In genomic region chr7:4526341-4527301, GRCm38 (mm10) we compare ENCODE assay signal across 7 mouse cellular contexts. TPM values are rescaled to one million over a fixed set of nuclear protein-coding genes. Genes with fewer than 3 reads are reported as not detected.
DNase-seq lines count a peak whose midpoint lies in the region; ATAC-seq lines count a peak whose summit lies in the region.

No protein-coding gene starts in this region.

- peaks cover 19% of the 10 kb centered on the region for H3K4me1 ChIP-seq in limb, embryonic 10.5 days
- H3K4me1 ChIP-seq in midbrain, embryonic 12.5 days, result peaks cover 17% of the 10 kb centered on the region

- 31% methylated on average over 40 of the region's 40 CpGs for WGBS in limb, embryonic 10.5 days
- WGBS in midbrain, embryonic 12.5 days, result 24% methylated on average over 40 of the region's 40 CpGs

- ATAC-seq in inflammation-experienced regulatory T-cells, adult 6 months, result peak; percentile 98
- peak; percentile 95 for ATAC-seq in midbrain, embryonic 12.5 days (ENCODE audit: low FRiP score, low read depth)

- no peaks in the 10 kb centered on the region for H3K36me3 ChIP-seq in limb, embryonic 10.5 days
- no peaks in the 10 kb centered on the region for H3K36me3 ChIP-seq in midbrain, embryonic 12.5 days

- peak overlapping the region; percentile 52 for H3K9ac ChIP-seq in midbrain, embryonic 12.5 days (replicated peaks)

- peak; percentile 79 for DNase-seq in adrenal gland, postnatal 10 days
- peak; percentile 95 for DNase-seq in embryo, embryonic 10.5 days (ENCODE audit: low spot score)
- peak; percentile 69 for DNase-seq in gastrocnemius, postnatal 25 days
- peak; percentile 91 for DNase-seq in limb, embryonic 10.5 days (ENCODE audit: low spot score)
- DNase-seq in spleen, adult 12 weeks (ENCODE audit: low spot score), result peak; percentile 70

- peak overlapping the region; percentile 54 for H3K4me2 ChIP-seq in midbrain, embryonic 12.5 days (replicated peaks)

- H3K27me3 ChIP-seq in limb, embryonic 10.5 days (ENCODE audit: low read depth, poor library complexity, severe bottlenecking), result peaks cover 53% of the 10 kb centered on the region
- H3K27me3 ChIP-seq in midbrain, embryonic 12.5 days, result peaks cover 27% of the 10 kb centered on the region

- H3K4me3 ChIP-seq in limb, embryonic 10.5 days, result peak overlapping the region; percentile 48
- peak overlapping the region; percentile 35 for H3K4me3 ChIP-seq in midbrain, embryonic 12.5 days

- peak overlapping the region; percentile 87 for H3K27ac ChIP-seq in limb, embryonic 10.5 days
- peak overlapping the region; percentile 2; the same call in 1 of the 2 replicates for H3K27ac ChIP-seq in midbrain, embryonic 12.5 days (replicated peaks)

- H3K9me3 ChIP-seq in limb, embryonic 10.5 days (replicated peaks), result no peaks in the 10 kb centered on the region
- H3K9me3 ChIP-seq in midbrain, embryonic 12.5 days, result no peaks in the 10 kb centered on the region

RNA-seq across cellular contexts. Expression of gene Tnni3, which starts 2.6 kb away (rescaled TPM):
- 1 to 10 TPM in 1 of 2 experiments, under 1 TPM in 1; 0.78 to 1.3 TPM for total RNA-seq in adrenal gland, postnatal 10 days (2021)
- total RNA-seq in gastrocnemius, postnatal 25 days (2021), result under 1 TPM in 1 of 2 experiments, not detected in 1; 0.29 TPM
- polyA plus RNA-seq in inflammation-experienced regulatory T-cells, adult 6 months (2017; shearing (Covaris generic)), result 1 to 10 TPM in 2 of 3 experiments, under 1 TPM in 1; 0.48 to 3.4 (median 1.4) TPM
- 2.6 and 3.1 TPM in 2 replicates for polyA plus RNA-seq in limb, embryonic 10.5 days (2016; fragmentation: Nextera tagmentation; extraction: Ambion mirVana)
- polyA plus RNA-seq in midbrain, embryonic 12.5 days (2016; fragmentation: Nextera tagmentation; extraction: Ambion mirVana), result 1.9 and 3.3 TPM in 2 replicates

RNA-seq across cellular contexts. Expression of gene Dnaaf3, which starts 5.6 kb away (rescaled TPM):
- total RNA-seq in adrenal gland, postnatal 10 days (2021), result 1 to 10 TPM in 1 of 2 experiments, under 1 TPM in 1; 0.60 to 1.1 TPM
- not detected for total RNA-seq in gastrocnemius, postnatal 25 days (2021)
- 1 to 10 TPM; 1.3 to 2.1 (median 1.3) TPM for polyA plus RNA-seq in inflammation-experienced regulatory T-cells, adult 6 months (2017; shearing (Covaris generic))
- 2.1 and 4.2 TPM in 2 replicates for polyA plus RNA-seq in limb, embryonic 10.5 days (2016; fragmentation: Nextera tagmentation; extraction: Ambion mirVana)
- polyA plus RNA-seq in midbrain, embryonic 12.5 days (2016; fragmentation: Nextera tagmentation; extraction: Ambion mirVana), result 1.9 and 2.1 TPM in 2 replicates

RNA-seq across cellular contexts. Expression of gene Tnnt1, which starts 10.4 kb away (rescaled TPM):
- 10 to 100 TPM; 17.3 to 93.6 TPM for total RNA-seq in adrenal gland, postnatal 10 days (2021)
- total RNA-seq in gastrocnemius, postnatal 25 days (2021), result 100 to 1,000 TPM; 151 to 768 TPM
- polyA plus RNA-seq in inflammation-experienced regulatory T-cells, adult 6 months (2017; shearing (Covaris generic)), result 1 to 10 TPM; 6.4 to 8.0 (median 6.9) TPM
- 4.1 and 15.3 TPM in 2 replicates for polyA plus RNA-seq in limb, embryonic 10.5 days (2016; fragmentation: Nextera tagmentation; extraction: Ambion mirVana)
- polyA plus RNA-seq in midbrain, embryonic 12.5 days (2016; fragmentation: Nextera tagmentation; extraction: Ambion mirVana), result 10.9 and 11.1 TPM in 2 replicates

RNA-seq across cellular contexts. Expression of gene Syt5, which starts 20.7 kb away (rescaled TPM):
- 10 to 100 TPM in 1 of 2 experiments, 1 to 10 TPM in 1; 9.5 to 12.7 TPM for total RNA-seq in adrenal gland, postnatal 10 days (2021)
- total RNA-seq in gastrocnemius, postnatal 25 days (2021), result under 1 TPM in 1 of 2 experiments, not detected in 1; 0.16 TPM
- under 1 TPM in 1 of 3 experiments, not detected in 2; 0.83 TPM for polyA plus RNA-seq in inflammation-experienced regulatory T-cells, adult 6 months (2017; shearing (Covaris generic))
- 1.1 and 2.8 TPM in 2 replicates for polyA plus RNA-seq in limb, embryonic 10.5 days (2016; fragmentation: Nextera tagmentation; extraction: Ambion mirVana)
- 30.9 and 33.8 TPM in 2 replicates for polyA plus RNA-seq in midbrain, embryonic 12.5 days (2016; fragmentation: Nextera tagmentation; extraction: Ambion mirVana)

RNA-seq across cellular contexts. Expression of gene Ppp1r12c, which starts 25.1 kb away (rescaled TPM):
- 10 to 100 TPM; 74.0 to 84.4 TPM for total RNA-seq in adrenal gland, postnatal 10 days (2021)
- 10 to 100 TPM; 20.6 to 22.3 TPM for total RNA-seq in gastrocnemius, postnatal 25 days (2021)
- polyA plus RNA-seq in inflammation-experienced regulatory T-cells, adult 6 months (2017; shearing (Covaris generic)), result 10 to 100 TPM; 19.1 to 23.9 (median 19.4) TPM
- polyA plus RNA-seq in limb, embryonic 10.5 days (2016; fragmentation: Nextera tagmentation; extraction: Ambion mirVana), result 36.8 and 42.1 TPM in 2 replicates
- polyA plus RNA-seq in midbrain, embryonic 12.5 days (2016; fragmentation: Nextera tagmentation; extraction: Ambion mirVana), result 61.2 and 67.3 TPM in 2 replicates

Comparison
In these comparisons a context has a peak if more than half of its experiments do, and no peak if none do; other contexts are left out.
1. Peak in every context shown above with its lines: DNase-seq, ATAC-seq, H3K4me3 ChIP-seq and H3K27ac ChIP-seq.